Mouse (Mus musculus): ENCODE measurements around the gene Gsg1l.

- TF ChIP-seq CTCF (IDR thresholded peaks at IDR 0.05; ENCODE audit: insufficient read depth, low read length) = no peak
- no peak for TF ChIP-seq POLR2A (IDR thresholded peaks at IDR 0.05; ENCODE audit: borderline replicate concordance, extremely low read depth, low read depth, low read length)
Measured at GRCm38 (mm10) chr7:126032365-126032755, 49.9 kb downstream of the Gsg1l start.
